In genomic region chr2:26205761-26206160, GRCm38 (mm10) we compare ENCODE assay signal across 32 mouse cellular contexts. TPM values are rescaled to one million over a fixed set of nuclear protein-coding genes. Genes with fewer than 3 reads are reported as not detected.
DNase-seq lines count a peak whose midpoint lies in the region; ATAC-seq and TF ChIP-seq lines count a peak whose summit lies in the region.
"Had no signal": no experiment of that assay in that cellular context is flagged by ENCODE, and none has a peak within 500 bp of the region (broad histone marks: within the 10 kb centered on the region; RNA-seq: fewer than 3 reads in every experiment).

No protein-coding gene starts in this region.

- no peak for ATAC-seq in embryonic facial prominence, embryonic 12.5 days (ENCODE audit: insufficient number of reproducible peaks, insufficient read depth, low FRiP score, low TSS enrichment)
- ATAC-seq in hindbrain, postnatal 0 days, result no peak
- ATAC-seq in midbrain, embryonic 12.5 days (ENCODE audit: low FRiP score, low read depth), result no peak
- no peak for ATAC-seq in midbrain, postnatal 0 days (ENCODE audit: low FRiP score)
- ATAC-seq in neural tube, embryonic 13.5 days (ENCODE audit: low read depth), result no peak
- ATAC-seq: forebrain, embryonic 16.5 days; intestine, embryonic 15.5 days; liver, embryonic 12.5 days; liver, postnatal 0 days had no signal

- no peak overlapping the region for H3K4me2 ChIP-seq in embryonic facial prominence, embryonic 12.5 days (replicated peaks)
- no peak overlapping the region for H3K4me2 ChIP-seq in hindbrain, postnatal 0 days (ENCODE audit: low read depth, low read length)
- no peak overlapping the region; the same call in 1 of the 2 replicates for H3K4me2 ChIP-seq in midbrain, embryonic 12.5 days (replicated peaks)
- H3K4me2 ChIP-seq in midbrain, postnatal 0 days (ENCODE audit: low read depth, low read length, poor library complexity, severe bottlenecking), result no peak overlapping the region
- peak overlapping the region; percentile 24; the same call in 1 of the 2 replicates for H3K4me2 ChIP-seq in neural tube, embryonic 13.5 days

- peaks cover 74% of the 10 kb centered on the region for H3K27me3 ChIP-seq in embryonic facial prominence, embryonic 12.5 days
- H3K27me3 ChIP-seq in embryonic facial prominence, embryonic 10.5 days (replicated peaks; ENCODE audit: low read depth, poor library complexity, severe bottlenecking), result peaks cover 80% of the 10 kb centered on the region
- H3K27me3 ChIP-seq in hindbrain, embryonic 10.5 days (ENCODE audit: insufficient read depth, poor library complexity, severe bottlenecking), result peaks cover 81% of the 10 kb centered on the region
- peaks cover 61% of the 10 kb centered on the region for H3K27me3 ChIP-seq in hindbrain, postnatal 0 days (ENCODE audit: insufficient read depth, low read length)
- peaks cover 80% of the 10 kb centered on the region for H3K27me3 ChIP-seq in midbrain, embryonic 12.5 days
- H3K27me3 ChIP-seq in midbrain, postnatal 0 days (ENCODE audit: insufficient read depth, low read length), result peaks cover 72% of the 10 kb centered on the region
- peaks cover 86% of the 10 kb centered on the region for H3K27me3 ChIP-seq in neural tube, embryonic 13.5 days

- no peak overlapping the region for H3K9ac ChIP-seq in embryonic facial prominence, embryonic 12.5 days
- no peak overlapping the region for H3K9ac ChIP-seq in hindbrain, postnatal 0 days (replicated peaks; ENCODE audit: low read length)
- H3K9ac ChIP-seq in midbrain, embryonic 12.5 days (replicated peaks), result no peak overlapping the region
- H3K9ac ChIP-seq in midbrain, postnatal 0 days (replicated peaks; ENCODE audit: low read length, poor library complexity, severe bottlenecking), result no peak overlapping the region
- H3K9ac ChIP-seq in neural tube, embryonic 13.5 days, result no peak overlapping the region
- H3K9ac ChIP-seq: hindbrain, embryonic 15.5 days; intestine, embryonic 15.5 days; liver, embryonic 12.5 days; liver, postnatal 0 days; stomach, embryonic 15.5 days had no signal

- DNase-seq in embryonic facial prominence, embryonic 10.5 days (ENCODE audit: low spot score), result no peak
- no peak for DNase-seq in hindbrain, embryonic 10.5 days (ENCODE audit: low spot score)
- DNase-seq in hindbrain, postnatal 0 days (ENCODE audit: low spot score), result no peak
- DNase-seq in midbrain, postnatal 0 days (ENCODE audit: low spot score), result no peak
- DNase-seq in cerebellum, adult 9-10 months, result no peak
- DNase-seq: cerebellum, adult 11 months; cerebellum, adult 9-11 months; kidney, adult 2 months; lung, postnatal 36 days had no signal

- H3K36me3 ChIP-seq in embryonic facial prominence, embryonic 12.5 days, result peaks cover 6% of the 10 kb centered on the region
- peaks cover 16% of the 10 kb centered on the region for H3K36me3 ChIP-seq in embryonic facial prominence, embryonic 10.5 days (replicated peaks)
- H3K36me3 ChIP-seq in hindbrain, embryonic 10.5 days, result peaks cover 15% of the 10 kb centered on the region
- H3K36me3 ChIP-seq in hindbrain, postnatal 0 days (ENCODE audit: insufficient read depth, low read length), result peaks cover 7% of the 10 kb centered on the region
- H3K36me3 ChIP-seq in midbrain, embryonic 12.5 days, result peaks cover 15% of the 10 kb centered on the region
- H3K36me3 ChIP-seq in midbrain, postnatal 0 days (ENCODE audit: insufficient read depth, low read length), result peaks cover 15% of the 10 kb centered on the region
- peaks cover 16% of the 10 kb centered on the region for H3K36me3 ChIP-seq in neural tube, embryonic 13.5 days

- WGBS in embryonic facial prominence, embryonic 12.5 days, result 9% methylated on average over 10 of the region's 10 CpGs
- WGBS in embryonic facial prominence, embryonic 10.5 days, result 9% methylated on average over 10 of the region's 10 CpGs
- 9% methylated on average over 10 of the region's 10 CpGs for WGBS in hindbrain, embryonic 10.5 days
- WGBS in hindbrain, postnatal 0 days, result 13% methylated on average over 10 of the region's 10 CpGs
- 11% methylated on average over 10 of the region's 10 CpGs for WGBS in midbrain, embryonic 12.5 days
- WGBS in midbrain, postnatal 0 days, result 16% methylated on average over 10 of the region's 10 CpGs
- 7% methylated on average over 10 of the region's 10 CpGs for WGBS in neural tube, embryonic 13.5 days

- H3K4me1 ChIP-seq in embryonic facial prominence, embryonic 12.5 days, result 0 out of 2 replicates have a peak, but pooled peaks cover 3% of the 10 kb centered on the region
- H3K4me1 ChIP-seq in embryonic facial prominence, embryonic 10.5 days, result peaks cover 40% of the 10 kb centered on the region
- peaks cover 44% of the 10 kb centered on the region for H3K4me1 ChIP-seq in hindbrain, embryonic 10.5 days (replicated peaks)
- 0 out of 2 replicates have a peak, but pooled peaks cover 5% of the 10 kb centered on the region for H3K4me1 ChIP-seq in hindbrain, postnatal 0 days (ENCODE audit: insufficient read depth, low read length)
- peaks cover 38% of the 10 kb centered on the region for H3K4me1 ChIP-seq in midbrain, embryonic 12.5 days
- H3K4me1 ChIP-seq in midbrain, postnatal 0 days (ENCODE audit: insufficient read depth, low read length), result peaks cover 13% of the 10 kb centered on the region; the same call in 1 of the 2 replicates
- peaks cover 42% of the 10 kb centered on the region for H3K4me1 ChIP-seq in neural tube, embryonic 13.5 days (replicated peaks)

- 0 out of 2 replicates have a peak overlapping the region, but pooled peaks have one; percentile 13 for H3K4me3 ChIP-seq in embryonic facial prominence, embryonic 12.5 days
- H3K4me3 ChIP-seq in embryonic facial prominence, embryonic 10.5 days, result no peak overlapping the region
- H3K4me3 ChIP-seq in hindbrain, embryonic 10.5 days, result peak overlapping the region; percentile 39
- H3K4me3 ChIP-seq in hindbrain, postnatal 0 days (ENCODE audit: low read length), result no peak overlapping the region; the same call in 1 of the 2 replicates
- H3K4me3 ChIP-seq in midbrain, embryonic 12.5 days, result 0 out of 2 replicates have a peak overlapping the region, but pooled peaks have one; percentile 30
- H3K4me3 ChIP-seq in midbrain, postnatal 0 days (ENCODE audit: low read depth, low read length), result no peak overlapping the region
- peak overlapping the region; percentile 16; the same call in 1 of the 2 replicates for H3K4me3 ChIP-seq in neural tube, embryonic 13.5 days
- H3K4me3 ChIP-seq: erythroblast, embryonic 14.5 days; intestine, embryonic 15.5 days; layer of hippocampus, adult 2 months; liver, embryonic 12.5 days; megakaryocyte, embryonic 14.5 days; stomach, embryonic 15.5 days had no signal

- H3K9me3 ChIP-seq in embryonic facial prominence, embryonic 12.5 days, result no peaks in the 10 kb centered on the region
- no peaks in the 10 kb centered on the region for H3K9me3 ChIP-seq in embryonic facial prominence, embryonic 10.5 days
- no peaks in the 10 kb centered on the region for H3K9me3 ChIP-seq in hindbrain, embryonic 10.5 days
- H3K9me3 ChIP-seq in hindbrain, postnatal 0 days (ENCODE audit: low read length), result no peaks in the 10 kb centered on the region
- H3K9me3 ChIP-seq in midbrain, embryonic 12.5 days, result no peaks in the 10 kb centered on the region
- H3K9me3 ChIP-seq in midbrain, postnatal 0 days (ENCODE audit: low read length), result no peaks in the 10 kb centered on the region
- no peaks in the 10 kb centered on the region for H3K9me3 ChIP-seq in neural tube, embryonic 13.5 days
- H3K9me3 ChIP-seq: G1E; hindbrain, embryonic 15.5 days; intestine, embryonic 15.5 days; liver, embryonic 12.5 days; stomach, embryonic 15.5 days had no signal

- TF ChIP-seq CTCF in hindbrain, postnatal 0 days (IDR thresholded peaks at IDR 0.05; ENCODE audit: low read depth), result no peak
- no peak for TF ChIP-seq CTCF in midbrain, postnatal 0 days (IDR thresholded peaks at IDR 0.05)

- no peak overlapping the region for H3K27ac ChIP-seq in embryonic facial prominence, embryonic 12.5 days
- H3K27ac ChIP-seq in embryonic facial prominence, embryonic 10.5 days (replicated peaks), result no peak overlapping the region
- H3K27ac ChIP-seq in hindbrain, embryonic 10.5 days, result no peak overlapping the region
- H3K27ac ChIP-seq in hindbrain, postnatal 0 days, result no peak overlapping the region
- H3K27ac ChIP-seq in midbrain, embryonic 12.5 days (replicated peaks), result no peak overlapping the region
- no peak overlapping the region for H3K27ac ChIP-seq in midbrain, postnatal 0 days (ENCODE audit: low read depth, low read length)
- H3K27ac ChIP-seq in neural tube, embryonic 13.5 days (replicated peaks), result no peak overlapping the region; the same call in 1 of the 2 replicates
- H3K27ac ChIP-seq: hindbrain, embryonic 15.5 days; intestine, embryonic 15.5 days; layer of hippocampus, adult 2 months; liver, embryonic 12.5 days; stomach, embryonic 15.5 days had no signal

RNA-seq across cellular contexts. Expression of gene Lhx3, which starts 2.3 kb away (rescaled TPM):
- polyA plus RNA-seq in embryonic facial prominence, embryonic 12.5 days (2016; fragmentation: Nextera tagmentation; extraction: Ambion mirVana), result 1.3 and 3.1 TPM in 2 replicates
- polyA plus RNA-seq in embryonic facial prominence, embryonic 10.5 days (2016; fragmentation: Nextera tagmentation; extraction: Ambion mirVana), result 2.6 and 3.5 TPM in 2 replicates
- 4.4 and 6.3 TPM in 2 replicates for polyA plus RNA-seq in hindbrain, embryonic 10.5 days (2016; fragmentation: Nextera tagmentation; extraction: Ambion mirVana)
- total RNA-seq in hindbrain, postnatal 0 days (2014; rRNA removed), result 2.3 and 7.8 TPM in 2 replicates
- polyA plus RNA-seq in hindbrain, postnatal 0 days (2015; fragmentation: Nextera tagmentation; extraction: Ambion mirVana), result 2.2 and 3.2 TPM in 2 replicates
- 0.10 and 0.13 TPM in 2 replicates for polyA plus RNA-seq in midbrain, embryonic 12.5 days (2016; fragmentation: Nextera tagmentation; extraction: Ambion mirVana)
- 0.38 TPM in 1 of 2 replicates, not detected in the other for total RNA-seq in midbrain, postnatal 0 days (2014; rRNA removed)
- 0.12 TPM in 1 of 2 replicates, not detected in the other for polyA plus RNA-seq in midbrain, postnatal 0 days (2015; fragmentation: Nextera tagmentation; extraction: Ambion mirVana)
- polyA plus RNA-seq in neural tube, embryonic 13.5 days (2015; fragmentation: Nextera tagmentation; extraction: Ambion mirVana), result 11.8 and 12.5 TPM in 2 replicates
- total RNA-seq: CH12.LX; G1E; gastrocnemius, adult 8-10 months; gastrocnemius, postnatal 4 days; heart, adult 8-10 months; heart, postnatal 14 days; layer of hippocampus, adult 2 months; layer of hippocampus, postnatal 25 days had no signal
- polyA plus RNA-seq: C2C12; erythroblast, embryonic 14.5 days; forebrain, embryonic 16.5 days; G1E; heart, embryonic 14.5 days; intestine, embryonic 15.5 days; kidney, adult 2 months; kidney, embryonic 16.5 days; liver, embryonic 12.5 days; liver, postnatal 0 days; lung, embryonic 16.5 days; stomach, embryonic 15.5 days had no signal

RNA-seq across cellular contexts. Expression of gene Qsox2, which starts 31.6 kb away (rescaled TPM):
- 17.9 and 19.5 TPM in 2 replicates for polyA plus RNA-seq in embryonic facial prominence, embryonic 12.5 days (2016; fragmentation: Nextera tagmentation; extraction: Ambion mirVana)
- polyA plus RNA-seq in embryonic facial prominence, embryonic 10.5 days (2016; fragmentation: Nextera tagmentation; extraction: Ambion mirVana), result 15.7 and 18.1 TPM in 2 replicates
- polyA plus RNA-seq in hindbrain, embryonic 10.5 days (2016; fragmentation: Nextera tagmentation; extraction: Ambion mirVana), result 19.1 and 20.4 TPM in 2 replicates
- 20.5 and 24.5 TPM in 2 replicates for total RNA-seq in hindbrain, postnatal 0 days (2014; rRNA removed)
- polyA plus RNA-seq in hindbrain, postnatal 0 days (2015; fragmentation: Nextera tagmentation; extraction: Ambion mirVana), result 8.8 and 9.4 TPM in 2 replicates
- polyA plus RNA-seq in midbrain, embryonic 12.5 days (2016; fragmentation: Nextera tagmentation; extraction: Ambion mirVana), result 21.2 and 22.2 TPM in 2 replicates
- total RNA-seq in midbrain, postnatal 0 days (2014; rRNA removed), result 19.2 and 25.6 TPM in 2 replicates
- polyA plus RNA-seq in midbrain, postnatal 0 days (2015; fragmentation: Nextera tagmentation; extraction: Ambion mirVana), result 8.4 and 9.9 TPM in 2 replicates
- polyA plus RNA-seq in neural tube, embryonic 13.5 days (2015; fragmentation: Nextera tagmentation; extraction: Ambion mirVana), result 13.0 and 13.8 TPM in 2 replicates

Comparison
In these comparisons a context has a peak if more than half of its experiments do, and no peak if none do; other contexts are left out.
1. H3K4me3 ChIP-seq: peak in embryonic facial prominence, embryonic 12.5 days (single experiment), hindbrain, embryonic 10.5 days (single experiment), midbrain, embryonic 12.5 days (single experiment) and neural tube, embryonic 13.5 days (single experiment); none in embryonic facial prominence, embryonic 10.5 days (single experiment), hindbrain, postnatal 0 days (single experiment) and midbrain, postnatal 0 days (single experiment).